Mouse (Mus musculus) frontal cortex, postnatal 14 days (tissue): Measurements from ENCODE around the gene Ntf5.
"Not testable (repeated sequence)": the region's sequence is repeated elsewhere in the genome, so short reads cannot be mapped to it uniquely, and the experiment has no call there.

Source experiments
- DNase-seq, 2 experiments: peaks; one replicate each; pipeline ENCODE4 v3.0.0; 2022; ENCODE audit warnings: low spot score in 2 of 2

The Ntf5 gene

DNA sequence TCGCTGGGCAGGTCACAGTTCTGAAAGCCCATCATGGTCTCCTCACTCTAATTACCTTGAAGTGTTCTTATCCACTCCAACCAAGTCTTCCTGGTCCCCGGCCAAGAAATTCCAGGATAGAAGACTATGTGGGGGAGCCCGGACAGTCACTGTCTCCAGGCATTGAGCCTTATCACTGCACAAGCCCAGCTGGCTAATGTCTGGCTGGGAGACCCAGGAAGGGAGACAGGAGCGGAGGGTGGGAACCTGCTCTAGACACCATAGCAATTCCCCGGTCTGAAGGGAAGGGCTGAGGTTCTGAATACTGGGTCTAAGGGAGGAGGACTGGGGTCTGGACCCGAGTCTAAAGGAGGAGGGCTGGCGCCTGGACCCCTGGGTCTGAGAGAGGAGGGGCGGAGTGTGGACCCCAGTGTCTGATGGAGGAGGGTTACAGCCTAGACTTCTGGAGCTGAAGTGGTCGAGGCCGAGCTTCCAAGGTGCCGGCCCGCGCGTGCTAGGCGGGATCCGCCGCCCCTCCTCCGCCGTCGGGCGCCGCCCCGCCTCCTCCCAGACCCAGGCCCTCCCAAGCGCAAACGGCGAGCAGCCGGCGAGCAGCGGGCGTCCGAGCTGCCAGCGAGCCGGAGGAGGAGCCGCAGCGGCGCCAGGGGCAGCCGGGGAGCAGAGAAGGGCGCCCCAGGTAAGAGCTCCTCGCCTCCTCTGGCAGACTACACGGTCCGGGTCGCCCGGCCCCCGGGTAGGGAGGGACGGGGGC lies at the start of gene Ntf5:
Ntf5 (plus strand) TSS at position 583 of the 751 bp plus-strand sequence.
- no peak for DNase-seq

- no peak for DNase-seq
Measured at GRCm38 (mm10) chr7:45363983-45364382, 49.5 kb upstream of the Ntf5 start.

GRCm38 (mm10) chr7:45365742-45366651 lies 47.5 kb upstream of the Ntf5 start:
- peak in 1 of 2 experiments; percentile 30 for DNase-seq

GRCm38 (mm10) chr7:45366652-45367019 lies 46.9 kb upstream of the Ntf5 start, which contains the start of gene Ppfia3:
TSS of gene Ppfia3 (minus strand) at chr7:45367019.
- no peak for DNase-seq

DNA sequence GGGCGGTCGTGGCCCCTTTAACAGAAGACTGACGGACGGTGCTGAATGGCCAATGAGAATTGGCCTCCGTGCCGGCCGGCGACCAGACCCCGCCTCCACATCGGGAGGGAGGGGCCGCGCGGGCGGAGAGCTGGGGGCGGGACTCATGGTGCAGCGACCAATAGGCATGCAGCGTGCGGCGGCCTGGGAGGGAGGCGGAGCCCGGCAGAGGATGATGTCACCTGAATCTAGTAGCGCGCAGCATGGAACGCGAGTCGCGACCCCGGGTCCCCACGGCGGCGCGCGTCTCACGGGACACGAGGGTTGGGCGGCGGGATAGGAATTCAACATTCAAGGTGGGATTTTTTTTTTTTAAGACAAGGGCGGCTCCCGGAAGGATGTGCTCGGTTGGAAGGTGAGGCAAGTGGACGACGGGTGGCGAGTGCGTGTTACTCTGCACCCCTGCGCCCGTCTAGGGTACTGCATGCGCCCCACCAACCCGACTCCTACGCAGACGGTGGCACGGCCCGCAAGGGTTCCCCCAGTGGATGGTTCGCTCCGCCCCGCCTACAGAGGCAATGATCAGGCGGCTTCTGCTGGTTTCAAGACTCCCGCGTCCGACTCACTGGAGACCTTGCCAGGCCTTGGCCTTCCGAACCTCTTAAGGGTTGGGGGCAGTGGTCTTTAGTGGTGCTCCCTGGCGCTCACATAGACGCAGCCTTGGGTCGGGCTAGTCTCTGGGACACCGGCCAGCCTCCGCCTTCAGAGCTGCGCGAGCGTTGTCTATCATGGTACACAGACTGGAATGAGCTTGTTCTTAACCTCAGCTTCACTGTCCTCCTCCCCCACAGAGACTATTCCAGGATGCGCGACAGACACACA lies 46.2 kb upstream of the Ntf5 start:
- DNase-seq: peak; percentile 98

DNA sequence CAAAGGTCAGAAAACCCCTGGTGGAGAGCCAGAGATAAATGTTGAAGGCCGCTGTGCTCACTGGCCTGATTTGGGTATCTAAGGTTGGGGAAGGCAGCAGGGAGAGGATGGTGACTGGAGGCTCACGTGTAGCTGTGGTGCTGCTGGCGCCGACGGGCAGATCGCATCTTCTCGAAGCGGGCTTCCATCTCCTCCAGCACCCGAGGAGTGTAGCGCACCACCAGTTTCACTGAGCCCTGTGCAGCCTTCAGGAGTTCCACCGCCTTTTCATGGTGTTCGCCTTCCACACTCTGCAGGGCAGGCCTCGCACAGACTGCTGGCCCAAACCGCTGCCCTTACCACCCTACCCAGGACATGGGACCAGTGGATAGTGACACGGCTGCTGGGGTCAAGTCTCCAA lies 45.3 kb upstream of the Ntf5 start:
- DNase-seq: no peak

DNA sequence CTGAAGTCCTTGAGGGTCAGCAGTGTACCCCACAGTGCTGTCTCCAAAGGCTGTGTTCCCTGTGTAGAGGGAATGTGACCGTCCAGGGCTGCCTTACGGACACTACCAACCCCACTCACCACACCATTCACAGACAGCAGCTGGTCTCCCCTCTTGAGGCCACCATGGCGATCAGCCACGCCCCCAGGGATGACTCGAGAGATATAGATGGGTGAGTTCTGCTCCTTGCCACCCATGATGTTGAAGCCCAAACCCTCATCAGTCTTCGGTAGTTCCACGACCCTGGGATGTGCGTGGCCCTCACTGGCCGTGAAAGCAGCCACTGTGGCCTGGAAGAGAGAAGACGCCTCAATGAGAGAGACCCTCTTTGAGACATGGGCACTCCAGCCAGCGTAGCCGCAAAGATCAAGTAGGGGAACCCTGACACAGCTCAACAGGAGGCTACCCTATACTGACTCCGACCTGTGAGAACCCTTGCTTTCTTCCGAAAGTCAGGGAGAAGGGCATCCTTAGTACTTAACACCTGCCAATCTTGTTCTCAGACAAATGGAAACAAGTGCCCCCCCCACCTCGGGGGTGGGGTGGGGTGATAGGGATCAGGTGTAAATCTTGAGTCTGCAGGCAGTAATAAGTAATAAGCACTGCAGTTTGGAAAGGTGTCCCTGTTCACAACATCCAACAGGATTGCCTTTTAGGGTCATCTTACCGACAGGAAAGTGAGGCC lies 44.3 kb upstream of the Ntf5 start:
- no peak for DNase-seq

- DNase-seq: peak; percentile 33 to 46
Measured at GRCm38 (mm10) chr7:45369836-45370474, 43.5 kb upstream of the Ntf5 start.

GRCm38 (mm10) chr7:45370475-45371311 lies 42.8 kb upstream of the Ntf5 start, which contains the start of gene Lin7b:
TSS of gene Lin7b (minus strand) at chr7:45370583.
- DNase-seq: peak; percentile 91

DNA sequence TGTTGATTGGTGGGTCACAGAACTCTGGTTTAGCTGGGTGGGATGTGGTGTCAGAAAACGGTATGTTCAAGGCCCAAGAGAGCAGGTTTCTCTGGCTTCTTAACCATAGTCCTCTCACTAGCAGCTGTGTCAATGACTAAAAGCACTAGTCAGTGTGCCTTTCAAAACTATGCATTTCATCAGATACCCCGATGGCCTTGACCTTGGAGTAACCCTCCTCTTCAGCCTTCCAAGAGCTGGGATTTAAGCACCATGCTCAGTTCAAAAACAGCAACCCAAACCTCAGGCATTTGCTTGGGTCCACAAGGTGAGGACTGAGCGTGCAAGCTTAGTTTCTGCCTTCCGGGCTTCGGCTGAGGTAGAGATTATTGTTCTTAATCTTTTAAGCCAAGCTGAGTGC lies 41.1 kb upstream of the Ntf5 start:
- DNase-seq: no peak

- DNase-seq: no peak
Measured at GRCm38 (mm10) chr7:45374620-45375019, 38.9 kb upstream of the Ntf5 start.

DNA sequence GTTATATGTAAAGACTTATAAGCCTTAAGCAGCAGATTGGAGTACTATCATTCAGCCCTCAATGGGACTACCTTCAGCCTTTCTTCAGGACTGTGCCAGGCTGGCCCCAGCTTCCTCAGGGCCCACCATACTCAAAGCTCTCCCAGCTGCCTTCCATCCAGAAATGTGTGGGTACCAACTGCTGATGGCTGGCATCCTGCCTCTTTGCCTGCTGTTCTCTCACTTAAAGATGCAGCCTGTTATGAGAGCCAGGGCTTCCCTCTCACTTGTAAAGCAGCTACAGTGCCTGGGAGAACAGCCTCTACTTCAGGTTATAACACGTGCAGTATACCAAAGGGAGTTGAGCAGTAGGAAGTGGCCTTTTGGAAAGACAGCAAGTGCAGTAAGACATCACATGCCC lies 37.4 kb upstream of the Ntf5 start:
- peak in 1 of 2 experiments; percentile 9 for DNase-seq

- DNase-seq: no peak
Measured at GRCm38 (mm10) chr7:45386077-45386476, 27.4 kb upstream of the Ntf5 start.

- DNase-seq: no peak
Measured at GRCm38 (mm10) chr7:45395129-45395541, 18.4 kb upstream of the Ntf5 start.

DNA sequence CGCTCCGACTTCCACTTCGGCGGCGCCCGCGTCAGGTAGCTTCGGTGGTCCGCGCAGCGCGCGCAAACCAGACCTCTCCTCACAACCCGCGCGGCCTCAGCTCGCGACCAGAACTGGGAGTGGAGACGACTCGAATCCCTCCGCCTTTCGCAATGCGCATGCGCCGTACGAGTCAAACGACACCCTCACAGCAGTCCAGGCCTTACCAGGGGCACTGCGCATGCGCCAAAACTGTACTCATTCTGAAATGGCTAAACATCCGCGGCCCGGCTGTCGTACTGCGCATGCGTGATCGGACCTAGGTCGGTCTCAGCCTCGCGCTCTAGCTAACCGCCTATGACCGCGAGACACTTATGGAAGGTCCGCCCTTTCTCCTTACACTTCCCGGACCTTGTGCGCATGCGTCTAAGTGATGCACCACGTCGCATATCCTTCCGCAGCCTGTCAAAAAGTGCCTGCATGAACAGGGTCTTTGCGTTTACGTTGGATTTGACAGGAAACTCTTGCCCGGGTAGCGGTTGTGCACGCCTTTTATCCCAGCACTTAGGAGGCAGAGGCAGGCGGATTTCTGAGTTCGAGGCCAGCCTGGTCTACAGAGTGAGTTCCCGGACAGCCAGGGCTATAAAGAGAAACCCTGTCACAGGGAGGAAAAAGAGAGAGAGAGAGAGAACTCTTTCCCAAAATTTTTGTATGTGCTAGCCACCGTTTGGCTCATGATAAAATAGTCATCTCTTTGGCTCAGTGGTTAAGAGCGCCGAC lies 17.7 kb upstream of the Ntf5 start, which contains the start of gene Snrnp70:
Snrnp70 (minus strand) TSS at position 165 of the 759 bp plus-strand sequence.
- DNase-seq: peak; percentile 100

DNA sequence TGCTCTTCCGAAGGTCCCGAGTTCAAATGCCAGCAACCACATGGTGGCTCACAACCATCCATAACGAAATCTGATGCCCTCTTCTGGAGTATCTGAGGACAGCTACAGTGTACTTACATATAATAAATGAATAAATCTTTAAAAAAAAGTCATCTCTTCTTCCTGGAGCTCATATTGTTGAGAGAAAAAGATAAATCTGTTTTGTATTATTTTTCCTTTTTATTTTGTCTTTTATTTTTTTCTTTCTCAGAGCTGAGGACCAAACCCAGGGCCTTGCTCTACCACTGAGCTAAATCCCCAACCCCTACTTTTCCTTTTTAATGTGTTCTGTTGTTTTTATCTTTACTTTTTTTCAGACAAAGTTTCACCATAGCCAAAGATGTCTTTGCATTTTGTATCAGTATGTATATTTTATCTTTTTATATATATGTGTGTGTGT lies 17.1 kb upstream of the Ntf5 start:
- not testable (repeated sequence) for DNase-seq

GRCm38 (mm10) chr7:45396787-45397186 lies 16.7 kb upstream of the Ntf5 start:
- DNase-seq: no peak

- no peak for DNase-seq
Measured at GRCm38 (mm10) chr7:45401521-45402085, 11.9 kb upstream of the Ntf5 start.
